Mouse (Mus musculus) spleen, adult 2 months (tissue): ENCODE data around the gene Nfat5. TPM values are rescaled to one million over a fixed set of nuclear protein-coding genes. Genes with fewer than 3 reads are reported as not detected.

ENCODE experiments used
- DNase-seq, 2 experiments: peaks; one replicate each; pipeline versions ENCODE4 v3.0.0 to v3.0.0-alpha.2; 2012 to 2021; ENCODE audit warnings: low spot score in 2 of 2, low read depth in 1 of 2
- H3K27ac ChIP-seq: fragments of 200-500 bp; 2 replicates; pipeline ENCODE4 v1.5.1; 2012; ENCODE audit warnings: low read length, inconsistent platforms; ENCODE audit not compliant: insufficient read depth
- H3K27me3 ChIP-seq: fragments of 200-500 bp; 2 replicates; pipeline ENCODE4 v1.6.1; 2012; ENCODE audit warnings: mild to moderate bottlenecking, moderate library complexity, low read length, inconsistent platforms; ENCODE audit not compliant: control insufficient read depth, insufficient read depth
- H3K36me3 ChIP-seq: fragments of 200-500 bp; 2 replicates; pipeline ENCODE4 v1.6.1; 2012; ENCODE audit warnings: mild to moderate bottlenecking, low read length, inconsistent platforms; ENCODE audit not compliant: control insufficient read depth, insufficient read depth
- H3K4me1 ChIP-seq: fragments of 200-500 bp; 2 replicates; pipeline ENCODE4 v1.6.1; 2011; ENCODE audit warnings: inconsistent platforms; ENCODE audit not compliant: control insufficient read depth, insufficient read depth, insufficient read length
- H3K4me3 ChIP-seq: fragments of 200-500 bp; 2 replicates; pipeline ENCODE4 v1.5.1; 2011; ENCODE audit warnings: mild to moderate bottlenecking, inconsistent platforms; ENCODE audit not compliant: insufficient read depth, insufficient read length; ENCODE audit errors: extremely low read depth
- CTCF ChIP-seq: fragments of 200-500 bp; IDR thresholded peaks from 2 replicates; pipeline ENCODE4 v1.5.1; 2011; ENCODE audit warnings: mild to moderate bottlenecking, inconsistent platforms; ENCODE audit not compliant: insufficient read depth, insufficient read length, insufficient replicate concordance; ENCODE audit errors: extremely low read depth
- POLR2A ChIP-seq: fragments of 200-500 bp; IDR thresholded peaks from 2 replicates; pipeline ENCODE4 v1.6.1; 2011; ENCODE audit warnings: low read depth, low read length, inconsistent platforms
- WGBS: fragments of 180-500 bp; shearing (Covaris S2); methylation state at CpG from one replicate; pipeline ENCODE4 v1.1.7; 2018; 5-methylcytosine and 5-hydroxymethylcytosine counted together
- polyA plus RNA-seq: library from polyadenylated mRNA; depleted of rRNA; stranded (reverse); fragments of >200 nt; gene quantifications from 2 replicates; pipeline ENCODE4 v1.2.3, GENCODE M21; 2012; rRNA removed

The Nfat5 gene
- polyA plus RNA-seq, 1 experiment, result 14.4 TPM

GRCm38 (mm10) chr8:107424597-107425229 lies 131.4 kb downstream of the Nfat5 start, which contains the start of gene Nob1:
TSS of gene Nob1 (minus strand) at chr8:107425051.
- H3K27ac ChIP-seq, result peak within 1 kb of the TSS; percentile 36; the same call in 1 of the 2 replicates
- H3K27me3 ChIP-seq, result no peaks in the 10 kb centered on the region
- peak; percentile 93 to 96 for DNase-seq
- peaks cover 9% of the 10 kb centered on the region for H3K36me3 ChIP-seq
- peak; percentile 87 for TF ChIP-seq POLR2A
- TF ChIP-seq CTCF, result peak; percentile 96
- H3K4me3 ChIP-seq, result peak within 1 kb of the TSS; percentile 82
- H3K4me1 ChIP-seq, result no peaks in the 10 kb centered on the region
- WGBS, result under 1% methylated on average over 50 of the region's 50 CpGs

- 45% methylated on average over 8 of the region's 8 CpGs for WGBS
- TF ChIP-seq POLR2A (no peak), CTCF (no peak)
- Histone ChIP-seq H3K27ac (no peak overlapping the region), H3K4me1 (no peaks in the 10 kb centered on the region), H3K27me3 (no peaks in the 10 kb centered on the region), H3K4me3 (no peak overlapping the region), H3K36me3 (peaks cover 5% of the 10 kb centered on the region; the same call in 1 of the 2 replicates)
- no peak for DNase-seq
Observed at GRCm38 (mm10) chr8:107425230-107425597, 131.9 kb downstream of the Nfat5 start.

Other genes starting within 250 kb of the Nfat5 start
- 18.0 and 42.2 TPM in 2 replicates for gene Pdf, start 244.9 kb upstream of the Nfat5 start, polyA plus RNA-seq
- 31.6 and 32.7 TPM in 2 replicates for gene Cog8, start 236.8 kb upstream of the Nfat5 start, polyA plus RNA-seq
- gene Nip7, start 236.6 kb upstream of the Nfat5 start, polyA plus RNA-seq, result 26.4 and 37.6 TPM in 2 replicates
- gene Tmed6, start 227.8 kb upstream of the Nfat5 start, polyA plus RNA-seq, result 11.8 and 14.3 TPM in 2 replicates
- 10.9 and 12.7 TPM in 2 replicates for gene Terf2, start 196.9 kb upstream of the Nfat5 start, polyA plus RNA-seq
- gene Cyb5b, start 142.8 kb upstream of the Nfat5 start, polyA plus RNA-seq, result 24.1 and 26.3 TPM in 2 replicates
- gene Nqo1, start 109.7 kb downstream of the Nfat5 start, polyA plus RNA-seq, result 2.1 and 2.6 TPM in 2 replicates
- 23.4 and 24.5 TPM in 2 replicates for gene Nob1, start 131.6 kb downstream of the Nfat5 start, polyA plus RNA-seq
- gene Wwp2, start 142.9 kb downstream of the Nfat5 start, polyA plus RNA-seq, result 38.8 and 39.5 TPM in 2 replicates